Mouse (Mus musculus): ENCODE data around the gene Spatc1l.

The Spatc1l gene

DNA sequence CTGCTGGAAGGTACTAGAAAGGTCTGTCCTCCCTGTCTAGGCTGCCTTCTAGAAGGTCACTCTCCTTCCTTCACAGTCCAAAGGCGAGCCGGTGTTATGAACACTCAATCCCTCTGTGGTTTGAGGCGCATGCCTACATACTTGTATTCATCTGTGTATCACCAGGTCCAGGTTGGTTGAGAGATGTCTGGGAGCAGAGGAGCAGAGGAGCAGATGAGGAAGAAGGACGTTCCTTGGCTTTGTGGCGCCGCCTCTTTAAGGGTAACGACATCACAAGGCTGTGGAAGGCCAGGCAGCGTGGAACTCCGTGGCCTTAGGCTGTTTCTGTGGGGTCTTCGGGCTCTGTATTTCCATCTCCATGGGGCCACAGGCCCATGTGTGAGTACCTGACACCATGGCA lies at the start of gene Spatc1l:
Spatc1l (plus strand) TSS at position 301 of the 400 bp plus-strand sequence.
- DNase-seq: no peak

DNA sequence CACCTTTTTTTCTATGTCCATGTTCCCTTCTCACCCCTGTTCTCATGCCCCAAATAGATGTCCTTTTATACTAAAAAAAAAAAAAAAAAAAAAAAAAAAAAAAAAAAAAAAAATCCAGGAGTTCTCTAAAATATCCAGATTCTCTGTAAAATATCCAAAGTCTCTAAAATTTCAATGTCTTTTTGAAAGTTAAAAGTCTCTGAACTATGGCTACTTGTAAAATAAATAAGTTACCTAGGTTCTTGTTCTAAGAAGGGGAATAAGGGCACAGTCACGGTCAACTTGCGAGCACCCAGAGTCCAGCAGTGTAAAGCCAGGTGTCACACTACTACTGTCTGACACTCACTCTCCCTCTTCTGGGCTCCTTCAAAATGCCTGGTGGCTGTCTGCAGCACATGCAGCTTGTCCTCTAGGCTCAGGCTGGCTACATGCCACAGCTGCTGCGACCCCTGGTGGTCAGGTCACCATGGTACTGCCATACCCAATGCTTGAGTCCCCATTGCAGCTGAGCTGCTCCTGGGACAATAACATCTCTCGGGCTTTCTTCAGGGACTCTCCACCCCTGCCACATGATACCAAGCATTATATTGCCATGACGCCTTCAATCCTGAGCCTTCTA lies 49.0 kb upstream of the Spatc1l start:
- DNase-seq: peak; percentile 60

DNA sequence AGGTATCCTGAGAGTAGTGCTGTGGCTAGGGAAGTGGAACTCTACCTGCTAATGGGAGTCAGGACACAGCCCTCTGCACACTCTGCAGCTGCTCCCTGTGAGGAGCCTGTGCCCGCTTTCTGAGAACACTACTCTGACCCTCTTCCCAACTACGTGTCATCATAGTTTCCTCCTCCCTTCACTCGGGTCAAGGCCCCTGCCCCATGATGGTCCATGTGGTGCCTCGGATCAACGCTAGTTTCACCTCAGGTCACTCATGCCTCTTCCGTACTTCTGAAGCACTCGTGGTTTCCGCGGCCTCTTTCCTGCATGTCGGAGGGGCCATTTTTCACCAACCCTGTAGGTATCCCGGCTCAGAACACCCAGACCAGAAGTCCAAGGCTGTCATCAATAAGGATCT lies 31.1 kb upstream of the Spatc1l start:
- DNase-seq: no peak

DNA sequence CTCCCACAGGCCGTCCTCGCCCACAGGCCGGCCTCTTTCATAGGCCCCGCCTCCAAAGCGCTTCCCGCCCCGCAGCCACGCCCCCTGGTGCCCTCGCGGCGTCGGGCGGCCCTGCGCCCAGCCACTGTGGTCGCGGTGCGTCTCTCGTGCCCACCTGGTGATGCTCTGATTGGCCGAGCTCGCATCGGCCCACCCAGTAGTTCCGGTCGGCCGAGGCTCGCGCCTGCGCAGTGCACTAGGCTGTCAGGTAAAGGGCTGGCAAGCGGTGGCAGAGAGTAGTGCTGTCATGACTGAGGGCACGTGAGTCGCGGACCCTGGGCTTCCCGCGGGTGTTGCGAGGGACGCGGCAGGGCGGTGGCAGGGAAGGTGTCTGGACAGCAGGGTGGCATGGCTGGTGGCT lies 30.7 kb upstream of the Spatc1l start, which contains the start of gene Lss:
Lss (plus strand) TSS at position 214 of the 400 bp plus-strand sequence.
- peak; percentile 98 for DNase-seq

DNA sequence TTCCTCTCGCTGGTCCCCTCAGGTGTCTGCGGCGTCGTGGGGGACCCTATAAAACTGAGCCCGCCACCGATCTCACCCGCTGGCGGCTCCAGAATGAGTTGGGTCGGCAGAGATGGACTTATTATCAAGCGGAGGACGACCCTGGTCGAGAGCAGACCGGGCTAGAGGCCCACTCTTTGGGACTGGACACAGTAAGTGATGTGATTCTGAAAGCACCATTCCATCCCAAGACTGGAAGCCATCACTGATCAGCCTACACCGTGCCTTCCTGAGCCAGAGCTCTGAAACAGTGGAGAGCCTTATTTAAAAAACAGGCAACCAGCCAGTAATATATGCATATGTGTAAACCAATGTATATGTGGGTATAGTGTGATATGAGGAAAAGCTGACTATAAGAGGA lies 30.2 kb upstream of the Spatc1l start:
- DNase-seq: no peak

DNA sequence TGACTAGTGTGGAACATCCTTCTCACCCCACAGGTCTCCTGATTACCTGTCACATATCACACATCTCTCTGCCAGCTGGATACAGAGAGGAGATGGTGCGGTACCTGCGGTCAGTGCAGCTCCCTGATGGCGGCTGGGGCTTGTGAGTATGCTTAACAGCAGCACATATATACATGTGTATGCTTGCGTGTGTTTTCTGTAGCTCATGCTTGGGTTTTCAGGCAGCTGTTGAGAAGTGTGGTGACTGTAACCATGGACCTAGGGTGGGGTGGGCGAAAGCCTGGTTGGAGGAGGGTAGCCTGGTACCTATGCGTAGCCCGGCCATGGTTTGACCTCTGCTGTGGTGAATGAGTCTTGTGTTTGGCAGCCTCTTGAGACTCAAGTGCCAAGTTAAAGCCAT lies 26.5 kb upstream of the Spatc1l start:
- no peak for DNase-seq

DNA sequence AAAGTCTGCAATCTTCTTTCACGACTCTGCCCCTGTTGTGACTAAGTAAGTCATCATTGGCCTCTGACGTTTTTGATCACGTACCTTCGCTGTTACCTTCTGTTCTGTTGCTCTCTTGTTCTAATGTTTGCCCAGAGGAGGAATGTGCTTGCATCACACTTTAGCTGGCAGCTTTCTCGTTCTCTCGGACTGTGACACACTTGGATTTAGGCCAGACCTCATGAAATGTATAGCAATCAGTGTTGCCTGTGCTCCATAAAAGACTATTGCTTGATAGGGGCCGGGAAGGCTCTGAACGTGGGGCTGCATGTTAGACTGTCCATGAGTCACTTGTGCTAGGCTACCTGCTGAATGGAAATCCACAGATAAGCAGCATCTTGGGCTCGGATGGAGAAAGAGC lies 24.5 kb upstream of the Spatc1l start:
- no peak for DNase-seq

DNA sequence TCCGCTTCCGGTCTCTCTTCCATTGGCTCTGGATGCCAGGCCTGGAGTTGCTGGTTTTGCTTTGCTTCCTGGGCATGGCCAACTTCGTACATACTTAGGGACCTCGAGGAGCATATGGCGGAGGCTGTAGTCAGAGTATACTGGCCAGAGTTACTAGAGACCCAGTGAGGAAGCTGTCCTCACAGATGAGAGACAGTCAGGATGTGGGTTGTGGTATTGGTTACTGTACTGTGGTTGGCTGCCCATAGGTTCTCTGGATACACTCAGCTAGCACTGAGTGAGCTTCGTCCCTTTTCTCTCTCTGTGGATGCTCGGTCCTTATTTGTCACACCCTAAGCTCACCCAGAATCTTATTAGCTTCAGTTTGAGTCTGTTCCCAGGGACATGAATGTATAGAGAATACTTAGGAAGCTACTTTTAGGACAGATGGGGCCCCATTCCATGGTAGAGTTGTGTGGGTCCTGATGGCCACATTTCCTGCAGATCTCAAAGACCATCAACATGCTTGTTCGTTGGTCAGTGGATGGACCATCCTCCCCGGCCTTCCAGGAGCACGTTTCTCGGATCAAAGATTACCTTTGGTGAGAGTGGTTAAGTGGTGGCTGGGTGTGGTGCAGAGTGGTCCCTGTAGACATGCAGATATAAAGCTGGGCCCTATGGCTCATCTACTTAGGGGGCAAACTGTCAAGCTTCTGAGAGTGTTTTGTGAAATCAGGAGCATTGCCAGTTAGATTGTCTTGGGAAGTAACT lies 20.6 kb upstream of the Spatc1l start:
- no peak for DNase-seq

DNA sequence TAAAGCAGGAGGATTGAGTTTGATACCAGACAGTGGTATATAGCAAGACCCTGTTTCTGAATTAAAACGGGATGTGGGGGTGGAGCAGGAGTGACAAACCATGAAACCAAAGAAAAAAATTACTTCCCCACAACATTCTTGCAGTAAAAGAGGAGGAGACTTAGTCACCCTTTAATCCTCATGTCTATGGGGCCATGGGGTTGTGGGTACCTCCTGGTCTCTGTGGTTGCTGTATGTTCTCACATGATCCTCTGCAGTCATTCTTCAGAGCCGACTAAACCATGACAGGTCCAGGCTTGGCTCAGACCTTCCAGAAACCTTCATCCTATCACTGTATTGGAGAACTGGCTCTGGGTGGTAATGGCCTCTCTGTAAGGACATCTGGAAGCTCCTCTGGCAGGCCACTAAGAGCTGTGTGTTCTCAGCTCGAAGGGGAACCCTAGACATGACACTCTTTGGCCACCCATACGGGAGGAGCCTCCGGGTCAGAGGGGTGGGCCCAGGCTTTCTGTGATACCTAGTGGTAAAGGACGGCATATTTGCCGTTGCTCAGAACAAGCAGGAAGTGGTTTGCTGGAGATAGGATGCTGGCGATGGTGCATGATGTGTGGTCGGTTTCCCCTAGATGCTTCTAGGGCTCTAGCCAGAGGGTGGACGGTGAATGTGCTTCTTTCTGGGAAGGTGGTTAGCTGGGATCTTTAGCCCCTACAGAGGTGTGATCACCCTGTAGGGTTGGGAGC lies 19.3 kb upstream of the Spatc1l start:
- DNase-seq: no peak

DNA sequence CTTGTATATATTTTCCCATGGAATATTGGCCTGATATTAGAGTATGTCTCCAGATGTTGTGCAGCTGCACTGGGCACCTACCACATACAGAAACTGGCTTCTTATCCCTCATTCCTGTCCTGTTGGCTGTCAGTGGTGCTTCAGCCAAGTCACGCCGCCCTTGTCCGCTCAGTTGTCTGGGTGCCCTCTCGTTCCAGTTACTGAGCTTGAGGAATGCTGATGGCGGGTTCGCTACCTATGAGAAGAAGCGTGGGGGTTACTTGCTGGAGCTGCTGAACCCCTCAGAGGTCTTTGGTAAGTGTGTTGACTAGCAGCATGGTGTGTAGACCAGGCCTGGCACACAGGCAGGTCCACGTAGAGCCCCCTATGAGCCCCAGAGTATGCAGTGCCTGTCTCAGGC lies 15.5 kb upstream of the Spatc1l start:
- peak; percentile 43 for DNase-seq

DNA sequence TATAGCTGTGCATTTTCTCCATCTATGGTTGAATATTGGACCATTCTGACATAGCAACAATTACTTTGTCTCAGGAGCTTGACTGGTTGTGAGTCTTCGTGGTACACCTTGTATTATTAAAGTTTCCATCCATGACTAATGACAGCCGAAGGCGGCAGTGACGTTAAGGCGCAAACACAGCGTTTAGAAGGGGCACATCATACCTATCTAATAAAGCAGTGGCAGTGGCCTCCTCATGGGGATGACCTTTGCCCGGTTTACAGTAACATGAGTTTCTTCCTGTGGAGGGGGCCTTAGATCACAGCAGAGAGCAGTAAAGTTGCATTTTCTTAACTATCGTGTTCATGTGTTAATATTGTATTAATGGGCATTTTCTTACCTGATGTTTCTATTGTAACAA lies 13.9 kb upstream of the Spatc1l start:
- no peak for DNase-seq

DNA sequence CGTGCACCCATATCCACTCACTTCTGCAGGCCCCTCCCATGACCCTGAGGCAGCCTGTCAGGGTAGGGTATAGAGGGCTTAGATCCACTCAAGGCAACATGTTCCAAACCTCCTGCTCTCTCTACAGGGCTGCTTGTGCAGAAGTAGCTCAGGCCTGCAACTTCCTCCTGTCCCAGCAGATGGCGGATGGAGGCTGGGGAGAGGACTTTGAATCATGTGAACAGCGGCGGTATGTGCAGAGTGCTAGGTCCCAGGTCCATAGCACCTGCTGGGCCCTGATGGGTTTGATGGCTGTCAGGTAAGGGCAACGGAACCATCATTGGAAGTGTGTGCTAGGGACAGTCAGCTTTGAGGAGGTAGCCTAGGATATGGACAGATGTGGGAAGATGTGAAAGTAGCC lies 11.6 kb upstream of the Spatc1l start:
- no peak for DNase-seq

DNA sequence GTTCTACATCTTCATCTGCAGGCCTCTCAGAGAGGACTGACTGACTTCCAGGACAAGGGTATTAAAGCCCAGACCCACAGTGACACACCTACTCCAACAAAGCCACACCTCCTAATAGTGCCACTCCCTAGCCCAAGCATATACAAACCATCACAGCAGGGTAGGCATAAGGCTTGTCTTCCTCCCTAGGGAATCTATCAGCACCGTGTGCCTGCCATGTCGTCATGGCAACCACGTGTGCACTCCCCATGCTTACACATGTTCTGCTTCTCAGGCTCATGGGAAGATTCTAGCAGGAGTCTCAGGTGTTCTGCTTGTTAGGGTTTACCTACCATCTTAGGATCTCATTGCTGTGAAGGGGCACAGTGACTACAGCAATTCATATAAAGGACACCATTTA lies 10.5 kb upstream of the Spatc1l start:
- no peak for DNase-seq

DNA sequence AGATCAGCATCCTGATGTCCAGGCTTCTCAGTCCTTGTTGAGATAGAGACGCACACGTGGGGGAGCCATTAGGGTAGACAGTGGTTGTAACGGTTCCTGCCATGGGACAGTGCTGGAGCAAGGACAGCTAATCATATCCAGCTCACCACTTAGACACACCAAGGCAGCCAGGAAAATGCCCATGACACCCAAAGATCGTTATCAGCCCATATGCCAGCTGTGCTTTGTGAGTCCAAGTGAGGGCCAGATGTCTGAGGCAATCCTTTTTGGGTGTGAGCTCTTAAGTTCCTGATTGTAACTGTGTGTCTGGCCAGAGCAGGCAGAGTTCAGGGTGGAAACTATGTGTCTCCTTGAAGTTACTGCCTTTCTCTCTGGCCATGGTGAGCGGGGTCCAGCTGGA lies 8.0 kb upstream of the Spatc1l start:
- no peak for DNase-seq

DNA sequence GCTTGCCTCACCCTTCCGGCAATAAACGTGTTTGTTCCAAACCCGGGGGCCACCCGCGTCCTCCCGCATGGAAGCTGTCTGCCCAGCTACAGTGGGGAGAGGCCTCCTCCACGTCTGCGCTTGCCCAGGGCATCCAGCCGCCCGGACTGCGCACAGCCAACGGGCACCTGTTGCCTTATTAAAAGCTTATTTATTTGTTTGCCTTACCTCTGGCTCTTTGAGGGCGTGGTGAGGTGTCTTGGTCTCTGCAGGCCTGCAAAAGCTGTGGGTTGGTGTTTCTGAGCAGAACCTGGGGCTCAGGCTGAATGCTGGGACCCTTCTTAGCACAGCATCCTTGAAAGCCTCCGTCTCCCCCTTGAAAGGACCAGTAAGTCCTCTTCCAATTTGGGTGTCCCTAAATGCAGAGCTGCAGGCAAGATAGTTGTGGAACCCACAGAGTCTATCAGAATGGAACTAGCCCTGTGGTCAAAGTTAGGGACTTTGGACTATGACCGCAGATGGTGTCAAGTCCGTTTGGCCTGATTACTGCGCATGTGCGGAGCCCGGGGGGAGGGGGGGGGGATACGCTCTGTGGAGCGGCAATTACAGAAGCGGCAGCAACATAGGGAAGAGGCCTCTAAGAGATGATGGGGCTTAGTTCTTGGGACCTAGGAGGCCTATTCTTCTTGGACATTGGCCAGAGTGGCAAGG lies 8.1 kb downstream of the Spatc1l start:
- DNase-seq: peak; percentile 48

DNA sequence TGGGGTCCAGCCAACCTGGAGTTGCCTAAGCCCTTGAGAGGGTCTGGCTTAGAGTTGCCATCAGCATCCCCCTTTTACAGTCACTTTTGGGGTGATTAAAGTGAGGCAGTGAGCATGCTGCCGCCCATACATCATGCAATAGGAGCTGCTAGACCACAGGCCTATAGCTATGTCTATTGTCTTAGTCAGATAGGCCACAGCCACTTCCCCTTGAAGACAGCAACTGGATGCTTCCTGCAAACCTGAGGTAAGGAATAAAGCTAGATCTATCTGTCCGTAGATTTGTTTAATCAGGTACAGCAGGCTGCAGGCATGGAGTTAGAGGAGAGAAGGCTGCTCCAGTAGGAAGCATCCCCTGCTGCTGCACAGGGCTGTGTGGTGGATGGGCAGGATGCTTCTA lies 9.0 kb downstream of the Spatc1l start:
- no peak for DNase-seq

DNA sequence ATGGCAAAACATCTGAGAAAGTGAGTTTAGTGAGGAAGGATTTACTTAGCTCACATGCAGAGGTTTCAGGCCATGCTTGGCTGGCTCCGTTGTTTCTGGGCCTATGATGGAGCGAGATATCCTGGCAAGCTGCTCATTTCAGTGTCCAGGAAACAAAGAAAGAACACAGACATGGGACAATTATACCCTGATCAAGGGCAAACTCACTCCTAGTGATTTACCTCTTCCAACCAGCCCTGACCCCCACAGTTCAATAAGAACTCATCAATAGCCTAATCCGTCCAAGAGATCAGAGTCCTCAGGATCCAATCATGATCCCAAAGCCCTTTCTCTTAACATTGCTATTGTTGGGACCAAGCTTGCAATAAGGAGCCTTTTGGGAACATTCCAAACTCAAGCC lies 10.1 kb downstream of the Spatc1l start:
- DNase-seq: no peak

DNA sequence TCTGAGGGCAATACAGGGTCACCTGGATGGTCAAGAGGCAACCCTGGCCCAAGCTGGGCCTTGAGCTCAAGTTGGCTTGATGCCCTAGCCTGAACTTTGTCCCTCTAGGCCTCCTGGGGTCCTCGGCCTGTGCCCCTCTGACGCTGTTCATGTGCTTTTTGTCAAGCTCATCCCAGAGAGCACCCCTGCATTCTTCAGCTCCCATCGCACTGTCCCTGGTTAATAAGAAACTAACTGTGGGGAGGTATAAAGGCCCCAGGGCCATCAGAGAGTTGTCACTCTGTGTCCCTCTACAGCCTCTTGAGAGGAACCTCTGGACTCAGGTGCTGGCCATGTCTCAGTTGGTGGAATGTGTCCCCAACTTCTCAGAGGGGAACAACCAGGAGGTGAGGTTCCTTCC lies 13.3 kb downstream of the Spatc1l start, which contains the start of gene Ftcd:
Ftcd (plus strand) TSS at position 275 of the 400 bp plus-strand sequence.
- peak; percentile 79 for DNase-seq

DNA sequence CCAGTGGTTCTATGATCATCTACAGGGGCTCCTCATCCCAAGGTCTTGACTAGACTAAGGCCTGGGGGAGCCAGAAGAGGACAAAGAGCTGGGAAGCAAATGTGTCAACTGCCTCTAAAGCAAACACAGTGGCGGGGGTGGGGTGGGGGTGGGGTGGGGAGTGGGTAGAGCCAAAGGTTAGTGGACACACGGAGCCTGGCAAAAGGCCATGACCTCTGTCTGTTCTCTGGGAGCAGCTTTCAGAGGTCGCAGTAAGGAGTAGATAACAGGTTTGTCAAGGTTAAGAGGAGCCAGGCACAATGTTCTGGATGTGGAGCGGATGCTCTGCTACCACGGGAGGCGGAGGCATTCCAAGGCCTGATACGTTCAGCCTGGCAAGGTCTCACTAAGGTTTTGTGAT lies 14.8 kb downstream of the Spatc1l start:
- DNase-seq: no peak

DNA sequence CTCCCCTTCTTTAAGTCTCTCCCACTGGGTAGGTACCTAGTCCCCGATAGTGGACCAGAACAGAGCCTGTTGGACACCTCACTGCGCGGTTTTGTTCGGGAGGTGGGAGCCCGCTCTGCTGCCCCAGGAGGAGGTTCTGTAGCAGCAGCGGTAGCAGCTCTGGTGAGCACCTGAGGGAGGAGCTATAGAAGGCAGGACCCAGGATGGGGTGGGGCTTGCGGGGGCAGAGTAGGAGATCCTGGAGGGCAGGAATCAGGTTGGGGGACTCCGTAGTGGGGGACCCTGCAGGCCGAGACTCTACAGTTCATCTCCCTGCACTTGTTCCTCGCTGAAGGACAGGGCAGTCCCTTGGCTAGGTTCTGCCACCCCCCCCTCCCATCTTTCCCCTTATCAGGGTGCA lies 22.1 kb downstream of the Spatc1l start:
- DNase-seq: no peak

DNA sequence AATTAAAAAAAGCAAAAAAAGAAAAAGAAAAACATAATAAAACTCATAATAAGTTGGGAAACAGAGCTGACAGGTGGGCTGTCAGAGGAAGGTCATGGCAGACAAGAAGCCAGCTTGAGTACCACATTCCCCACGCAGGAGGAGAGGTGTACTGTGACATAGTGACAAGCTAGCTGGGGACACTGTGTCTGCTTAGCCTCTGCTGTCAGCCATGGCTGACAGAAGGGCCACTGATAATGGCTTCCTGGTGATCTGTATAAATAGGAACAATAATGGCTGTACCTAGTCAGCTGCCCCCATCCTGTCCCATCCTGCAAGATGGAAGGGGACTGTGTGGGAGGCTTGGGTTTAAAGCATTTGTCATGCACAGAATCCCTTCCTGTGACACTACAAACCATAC lies 24.1 kb downstream of the Spatc1l start:
- no peak for DNase-seq

DNA sequence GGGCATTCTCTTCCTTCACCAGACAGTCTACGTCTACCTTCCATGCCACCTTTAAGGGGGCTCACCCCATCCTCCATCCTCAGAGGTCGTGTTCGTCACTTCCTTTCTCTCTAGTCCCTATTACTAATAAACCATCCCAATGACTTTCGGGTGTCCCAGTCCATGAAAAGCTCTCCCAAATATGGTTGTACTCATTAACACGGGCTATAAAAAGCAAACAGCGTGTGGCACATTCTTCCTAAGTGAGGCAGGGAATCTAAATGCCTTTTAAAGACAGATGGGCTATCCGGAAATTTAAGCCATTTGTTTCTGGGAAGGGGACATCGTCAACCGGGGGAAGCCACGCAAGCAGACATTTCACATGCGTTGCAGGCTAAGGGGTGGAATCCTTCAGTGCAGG lies 28.1 kb downstream of the Spatc1l start:
- DNase-seq: no peak

DNA sequence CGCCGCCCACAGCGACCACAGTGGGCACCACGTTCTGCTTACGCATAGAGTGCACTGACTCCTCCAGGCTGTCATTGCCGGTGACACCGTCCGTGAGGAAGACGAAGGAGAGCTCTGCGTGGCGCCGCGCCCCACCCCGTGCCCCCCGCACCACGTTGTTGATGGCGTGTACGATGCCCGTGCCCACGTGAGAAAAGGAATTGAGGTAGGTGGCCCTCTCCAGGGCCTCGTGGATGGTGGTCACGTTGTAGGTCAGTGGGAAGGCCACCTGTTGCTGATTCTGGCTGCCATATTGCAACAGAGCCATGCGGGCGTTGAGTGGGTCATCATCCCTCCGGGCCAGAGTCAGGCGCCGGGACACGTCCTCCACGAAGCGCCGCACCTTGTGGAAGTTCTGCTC lies 34.3 kb downstream of the Spatc1l start:
- no peak for DNase-seq
